Mouse (Mus musculus) right cerebral cortex, adult 2 months (tissue): ENCODE data around the gene Gramd2.

Experiments used
- DNase-seq, 2 experiments: peaks; one replicate each; pipeline ENCODE4 v3.0.0; 2021 to 2022; ENCODE audit warnings: low spot score in 2 of 2

Gene Gramd2

DNA sequence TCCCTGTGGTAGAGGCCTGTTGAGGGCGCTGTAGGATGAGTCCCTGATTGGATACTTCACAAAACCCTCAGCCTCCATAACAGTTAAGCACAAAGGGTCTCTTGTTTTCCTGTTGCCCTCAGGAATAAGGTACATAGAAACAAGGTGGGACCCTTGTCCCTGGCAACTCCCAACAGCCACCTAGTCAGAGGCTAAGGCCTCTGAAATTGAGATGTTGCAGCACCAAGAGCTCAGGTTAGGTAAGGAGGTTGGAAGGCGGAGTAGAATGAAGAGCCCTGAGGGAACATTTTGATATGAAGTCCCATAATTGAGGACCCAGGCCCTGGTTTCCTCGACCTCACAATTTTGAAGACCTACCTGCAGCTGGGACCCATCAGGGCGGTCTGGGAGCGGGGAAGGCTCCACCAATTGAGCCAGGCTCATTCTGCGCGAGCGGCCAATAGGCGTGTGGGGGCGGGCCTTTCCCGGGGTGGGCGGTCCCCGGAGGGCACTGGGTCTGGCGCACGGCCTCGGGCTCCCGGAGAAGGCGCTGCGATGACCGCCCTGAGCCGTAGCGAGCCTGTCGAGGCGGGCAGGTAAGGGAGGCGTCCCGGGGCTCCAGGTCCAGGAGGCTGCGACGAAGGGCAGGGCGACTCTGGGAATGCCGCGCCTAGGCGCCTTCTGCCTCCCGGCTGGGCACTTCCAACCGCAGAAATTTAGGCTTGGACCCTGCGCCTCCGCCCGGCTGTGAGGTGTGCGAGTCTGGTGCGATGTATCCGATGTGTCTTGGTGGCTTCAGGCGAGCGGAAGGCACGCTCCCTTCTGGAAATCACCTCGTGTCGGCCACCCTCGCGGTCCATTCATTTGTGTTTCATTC is at the start of gene Gramd2:
Gene Gramd2, plus strand, starts transcription at position 467 of the 856 bp plus-strand sequence.
- DNase-seq: peak; percentile 77 to 78

GRCm38 (mm10) chr9:59638372-59638771 is 41.6 kb upstream of the Gramd2 start:
- no peak for DNase-seq

- DNase-seq: no peak
Observed at GRCm38 (mm10) chr9:59639936-59640335, 40.0 kb upstream of the Gramd2 start.

DNA sequence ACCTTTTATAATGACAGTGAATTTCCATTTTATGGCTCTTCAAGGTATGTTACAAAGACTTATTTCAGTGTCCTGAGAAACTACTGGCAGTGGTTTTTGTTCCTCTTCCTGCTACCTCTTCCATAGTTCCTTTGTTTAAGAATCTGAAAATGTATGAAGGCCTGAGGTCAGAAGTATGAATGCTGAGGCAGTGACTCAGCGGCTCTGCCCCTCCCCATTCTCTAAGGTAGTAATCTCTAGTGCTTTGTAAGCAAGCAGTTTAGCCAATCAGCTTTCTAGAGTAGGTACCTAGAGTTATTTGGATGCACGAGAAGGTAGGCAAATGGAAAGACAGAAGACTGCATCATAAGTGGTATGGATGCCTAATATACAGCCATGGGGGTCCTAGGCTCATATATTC is 38.6 kb upstream of the Gramd2 start:
- DNase-seq: no peak

DNA sequence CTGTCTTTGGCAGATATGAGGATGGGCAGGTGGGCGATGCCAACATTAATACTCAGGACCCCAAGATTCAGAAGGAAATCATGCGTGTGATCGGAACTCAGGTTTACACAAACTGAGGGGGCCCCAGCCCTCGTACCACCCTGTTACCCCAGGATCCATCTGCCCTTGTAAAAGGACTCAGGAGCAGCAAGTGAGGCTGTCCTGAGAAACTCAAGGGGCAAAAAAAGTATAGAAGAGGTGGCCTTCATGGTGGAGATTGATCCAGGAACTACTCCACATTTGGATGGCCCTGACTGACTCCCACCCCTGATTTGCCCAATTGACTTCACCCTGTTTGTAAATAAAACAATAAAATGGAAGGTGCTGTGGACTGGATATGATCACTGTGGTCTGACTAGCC is 30.0 kb upstream of the Gramd2 start:
- no peak for DNase-seq

- DNase-seq: peak; percentile 60
Observed at GRCm38 (mm10) chr9:59653371-59653770, 26.6 kb upstream of the Gramd2 start.

DNA sequence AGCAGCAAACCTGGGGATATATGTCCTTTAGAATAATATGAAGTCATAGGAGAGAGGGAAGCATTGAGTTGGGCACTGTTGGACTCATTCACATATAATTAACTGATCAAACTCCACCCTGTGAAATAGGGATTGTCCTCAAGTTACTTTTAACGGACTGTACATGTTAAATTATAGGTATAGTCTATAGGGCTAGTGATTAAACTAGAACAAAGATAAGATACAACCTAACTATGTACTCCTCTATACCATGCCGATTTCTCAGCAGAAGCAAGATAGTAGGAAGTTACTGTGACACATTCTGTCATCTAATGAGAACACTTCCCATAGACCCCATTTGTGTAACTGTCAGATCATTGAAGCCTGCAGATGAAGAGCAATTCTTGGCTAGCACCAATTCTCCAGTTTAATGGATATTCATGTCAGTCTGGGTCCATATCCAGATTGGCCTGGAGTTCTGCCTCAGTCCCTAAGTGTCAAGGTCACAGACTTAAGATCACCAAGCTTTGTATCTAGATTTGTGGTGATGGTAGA is 25.4 kb upstream of the Gramd2 start:
- DNase-seq: no peak

- DNase-seq: peak; percentile 97 to 98
Observed at GRCm38 (mm10) chr9:59655958-59656634, 23.8 kb upstream of the Gramd2 start, which contains the start of gene Pkm. Gene Pkm, plus strand, starts transcription at chr9:59656368.

- peak; percentile 86 to 90 for DNase-seq
Observed at GRCm38 (mm10) chr9:59656635-59657617, 23.0 kb upstream of the Gramd2 start.

DNA sequence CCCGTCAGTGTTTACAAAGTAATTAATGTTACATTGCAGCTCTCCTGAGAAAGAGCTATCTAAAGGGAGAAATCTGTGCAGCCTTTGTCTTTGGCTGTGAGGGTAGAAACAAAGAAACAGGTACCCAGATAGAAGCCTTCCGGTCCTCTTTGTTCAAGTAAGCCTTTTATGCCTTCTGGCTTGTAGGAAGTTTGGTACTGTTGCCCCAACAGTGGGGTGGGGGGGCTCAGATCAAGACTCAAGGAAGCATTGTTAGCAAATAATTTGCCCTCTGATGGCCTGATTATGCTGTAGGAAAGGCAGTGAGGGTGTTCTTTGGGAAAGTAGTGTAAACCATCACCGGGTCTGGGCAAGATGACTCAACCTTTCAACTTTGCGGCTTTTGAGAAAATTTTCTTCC is 21.8 kb upstream of the Gramd2 start:
- no peak for DNase-seq

DNA sequence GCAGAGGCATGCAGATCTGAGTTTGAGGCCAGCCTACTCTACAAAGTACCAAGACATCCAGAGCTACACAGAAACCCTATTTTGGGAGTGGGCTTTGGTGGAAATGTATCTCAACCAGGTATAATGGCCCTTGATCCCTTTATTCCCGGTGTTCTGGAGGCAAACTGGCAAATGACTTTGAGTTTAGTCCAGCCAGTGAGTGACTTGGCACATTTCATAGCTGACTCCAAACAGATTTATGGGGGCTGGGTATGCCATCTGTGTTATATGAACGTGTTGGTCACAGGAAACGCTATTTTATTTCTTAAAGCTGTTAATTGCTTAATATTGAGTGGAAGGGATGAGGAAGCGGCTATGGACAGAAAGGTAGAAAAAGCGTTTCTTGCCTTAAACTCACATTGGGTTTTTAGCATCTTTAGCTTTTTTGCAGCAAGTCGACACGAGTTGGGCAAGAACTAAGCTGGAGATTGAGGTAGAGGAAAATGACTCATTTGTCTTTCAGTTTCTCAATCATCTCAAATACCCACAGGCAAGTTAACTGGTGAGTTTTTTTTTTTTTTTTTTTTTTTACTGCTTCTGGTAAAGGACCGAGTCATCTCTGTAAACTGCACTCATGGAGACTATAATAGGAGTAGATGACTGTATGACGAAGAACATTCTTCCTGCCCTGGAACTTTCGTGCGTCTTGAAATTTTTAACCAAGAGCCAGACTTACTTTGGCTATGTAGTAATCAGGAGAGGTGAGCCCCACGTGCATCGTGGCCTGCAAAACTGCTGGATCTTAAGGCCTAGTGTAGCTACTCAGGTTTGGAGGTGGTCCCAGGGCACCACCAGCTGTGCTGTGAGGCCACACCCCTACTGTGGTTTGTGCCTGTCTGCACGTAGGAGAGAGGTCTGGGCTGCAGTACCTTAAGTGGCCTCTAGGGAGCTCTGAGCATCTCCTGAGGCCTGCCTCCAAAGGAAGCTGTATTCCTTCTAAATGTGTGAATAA is 20.6 kb upstream of the Gramd2 start:
- peak; percentile 76 to 84 for DNase-seq

DNA sequence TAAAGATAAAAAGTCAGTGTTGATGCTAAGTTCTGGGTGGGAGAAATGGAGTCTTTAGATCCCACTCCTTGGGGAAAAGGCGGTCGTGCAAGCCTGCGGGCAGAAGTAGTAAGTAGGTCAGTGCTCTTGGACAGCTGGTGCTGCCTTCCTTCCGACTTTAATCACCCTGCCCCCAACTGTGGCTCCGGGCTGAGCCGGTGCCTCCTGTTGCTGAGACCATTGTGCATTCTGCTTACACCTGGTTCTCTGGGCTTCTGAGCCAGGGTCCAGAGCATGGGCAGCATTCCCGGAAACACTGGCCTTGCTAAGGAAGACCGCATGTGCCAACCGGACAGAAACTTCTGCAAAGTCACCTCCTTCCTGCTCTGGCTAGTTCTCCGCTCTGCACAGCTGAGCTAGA is 19.5 kb upstream of the Gramd2 start:
- no peak for DNase-seq

DNA sequence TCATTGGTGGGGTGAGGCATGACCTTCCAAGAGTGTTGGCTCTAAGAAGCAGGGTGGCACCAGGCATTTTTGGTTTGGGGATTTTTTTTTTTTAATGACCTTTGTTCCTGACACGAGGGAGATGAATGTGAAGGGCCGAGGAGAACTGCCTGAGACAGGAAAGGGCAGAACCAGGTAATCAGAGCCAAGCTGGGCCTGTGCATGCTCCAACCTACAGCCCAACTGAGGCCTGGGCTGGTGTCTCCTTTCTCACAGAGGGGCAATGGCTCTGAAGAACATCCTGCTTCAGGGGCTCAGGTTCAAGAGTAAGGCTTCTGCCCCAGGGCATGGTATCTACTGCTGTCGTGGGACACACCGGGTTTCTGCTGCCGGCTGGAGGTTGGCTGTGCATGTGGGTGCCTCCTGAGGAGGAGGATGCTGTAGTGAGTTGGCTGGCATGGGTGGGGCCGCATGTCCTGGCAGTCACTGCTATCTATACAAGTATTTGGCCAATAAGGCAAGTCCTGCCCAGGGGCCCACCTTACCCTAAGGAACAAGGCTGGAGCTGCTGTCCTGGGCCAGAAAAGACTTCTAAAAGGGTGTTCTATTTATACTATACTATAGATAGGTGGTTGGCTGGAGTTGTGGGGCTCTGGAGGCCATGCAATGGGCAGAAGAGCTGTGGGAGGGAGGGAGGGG is 18.5 kb upstream of the Gramd2 start:
- DNase-seq: no peak

- no peak for DNase-seq
Observed at GRCm38 (mm10) chr9:59663226-59663625, 16.7 kb upstream of the Gramd2 start.

DNA sequence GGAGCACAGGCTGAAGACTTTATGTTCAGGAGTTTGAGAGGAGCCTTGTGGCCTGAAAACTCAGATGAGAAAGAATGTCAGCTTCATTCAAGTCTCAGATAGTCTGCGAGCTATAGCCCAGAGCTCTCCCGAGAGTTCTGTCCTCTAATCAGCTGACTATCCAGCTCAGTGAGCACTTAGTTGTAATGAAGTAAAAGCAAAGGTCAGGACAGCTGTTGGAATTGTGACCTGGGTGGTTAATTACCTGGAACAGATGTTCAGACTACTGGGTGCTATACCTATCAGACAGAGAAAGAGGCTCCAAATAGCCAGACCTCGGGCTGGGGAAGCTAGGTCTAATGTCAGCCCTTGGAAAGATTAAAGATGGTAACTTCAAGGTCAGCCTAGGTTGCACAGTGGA is 16.0 kb upstream of the Gramd2 start:
- no peak for DNase-seq

- no peak for DNase-seq
Observed at GRCm38 (mm10) chr9:59664664-59665256, 15.2 kb upstream of the Gramd2 start.

DNA sequence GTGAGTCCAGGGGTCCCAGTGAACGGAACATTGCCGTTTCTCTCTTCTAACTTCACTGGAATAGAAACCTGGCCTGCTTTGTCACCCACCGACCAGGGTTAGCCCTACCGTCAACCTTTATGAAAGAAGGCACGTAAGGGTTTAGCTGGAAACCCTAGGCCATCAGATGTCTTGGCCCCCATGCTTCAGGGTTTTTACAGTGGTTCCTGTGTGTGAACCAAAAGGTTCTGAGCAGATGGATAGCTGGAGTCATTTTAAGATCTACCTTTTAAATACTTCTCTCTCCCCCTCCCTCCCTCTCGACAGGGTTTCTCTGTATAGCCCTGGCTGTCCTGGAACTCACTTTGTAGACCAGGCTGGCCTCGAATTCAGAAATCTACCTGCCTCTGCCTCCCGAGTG is 13.9 kb upstream of the Gramd2 start:
- no peak for DNase-seq

- no peak for DNase-seq
Observed at GRCm38 (mm10) chr9:59666813-59667212, 13.1 kb upstream of the Gramd2 start.

GRCm38 (mm10) chr9:59667250-59667649 is 12.7 kb upstream of the Gramd2 start:
- DNase-seq: no peak
